Mouse (Mus musculus) embryo, embryonic 9.5 days (tissue): ENCODE data around the gene Ttll6.
"Not testable (repeated sequence)": the region's sequence is repeated elsewhere in the genome, so short reads cannot be mapped to it uniquely, and the experiment has no call there.

Experiments
- DNase-seq: peaks from one replicate; pipeline ENCODE4 v3.0.0-alpha.2; 2017; ENCODE audit errors: extremely low spot score

The Ttll6 gene

GRCm38 (mm10) chr11:96133239-96133865 lies at the start of gene Ttll6:
Gene Ttll6, plus strand, starts transcription at chr11:96133786.
- DNase-seq: peak; percentile 68

GRCm38 (mm10) chr11:96087981-96088380 lies 45.6 kb upstream of the Ttll6 start:
- DNase-seq: no peak

GRCm38 (mm10) chr11:96091073-96091472 lies 42.5 kb upstream of the Ttll6 start:
- peak; percentile 20 for DNase-seq

- DNase-seq: no peak
Measured at GRCm38 (mm10) chr11:96092674-96093291, 40.8 kb upstream of the Ttll6 start.

- DNase-seq: peak; percentile 61
Measured at GRCm38 (mm10) chr11:96093361-96093760, 40.2 kb upstream of the Ttll6 start.

GRCm38 (mm10) chr11:96108376-96108775 lies 25.2 kb upstream of the Ttll6 start:
- no peak for DNase-seq

GRCm38 (mm10) chr11:96110950-96111349 lies 22.6 kb upstream of the Ttll6 start:
- not testable (repeated sequence) for DNase-seq

- DNase-seq: no peak
Measured at GRCm38 (mm10) chr11:96111751-96112150, 21.8 kb upstream of the Ttll6 start, which contains the start of gene Calcoco2. Gene Calcoco2, minus strand, starts transcription at chr11:96111964.

GRCm38 (mm10) chr11:96114077-96114476 lies 19.5 kb upstream of the Ttll6 start:
- DNase-seq: no peak

GRCm38 (mm10) chr11:96115416-96115815 lies 18.2 kb upstream of the Ttll6 start:
- no peak for DNase-seq

- no peak for DNase-seq
Measured at GRCm38 (mm10) chr11:96116116-96116515, 17.5 kb upstream of the Ttll6 start.

- not testable (repeated sequence) for DNase-seq
Measured at GRCm38 (mm10) chr11:96116925-96117324, 16.7 kb upstream of the Ttll6 start.

- DNase-seq: no peak
Measured at GRCm38 (mm10) chr11:96119401-96119800, 14.2 kb upstream of the Ttll6 start.

GRCm38 (mm10) chr11:96122806-96123205 lies 10.8 kb upstream of the Ttll6 start:
- DNase-seq: not testable (repeated sequence)

- peak; percentile 47 for DNase-seq
Measured at GRCm38 (mm10) chr11:96124052-96124914, 9.3 kb upstream of the Ttll6 start.

GRCm38 (mm10) chr11:96130606-96131005 lies 3.0 kb upstream of the Ttll6 start:
- no peak for DNase-seq

GRCm38 (mm10) chr11:96135847-96136246 lies 2.3 kb downstream of the Ttll6 start:
- DNase-seq: no peak

GRCm38 (mm10) chr11:96140726-96141175 lies 7.2 kb downstream of the Ttll6 start:
- no peak for DNase-seq

GRCm38 (mm10) chr11:96143766-96144165 lies 10.2 kb downstream of the Ttll6 start:
- no peak for DNase-seq

GRCm38 (mm10) chr11:96145622-96146270 lies 12.2 kb downstream of the Ttll6 start:
- peak; percentile 83 for DNase-seq

- no peak for DNase-seq
Measured at GRCm38 (mm10) chr11:96147471-96147870, 13.9 kb downstream of the Ttll6 start.

- DNase-seq: no peak
Measured at GRCm38 (mm10) chr11:96164769-96165168, 31.2 kb downstream of the Ttll6 start.
